Mouse (Mus musculus) bone marrow macrophage, adult 2 months (primary cell): Measurements from ENCODE around the gene Katnal1. TPM values are rescaled to one million over a fixed set of nuclear protein-coding genes. Genes with fewer than 3 reads are reported as not detected.

Source experiments
- H3K27ac ChIP-seq: 2 replicates; pipeline ENCODE4 v1.5.1; 2012; ENCODE audit warnings: low read depth, low read length; ENCODE audit not compliant: insufficient read depth
- H3K4me1 ChIP-seq: 2 replicates; pipeline ENCODE4 v1.6.1; 2012; ENCODE audit warnings: low read length; ENCODE audit not compliant: control insufficient read depth, insufficient read depth
- H3K4me3 ChIP-seq: 2 replicates; pipeline ENCODE4 v1.5.1; 2012; ENCODE audit warnings: mild to moderate bottlenecking, low read length, moderate library complexity; ENCODE audit not compliant: insufficient read depth
- CTCF ChIP-seq: IDR thresholded peaks from 2 replicates; pipeline ENCODE4 v1.5.1; 2012; ENCODE audit warnings: low read depth, mild to moderate bottlenecking, low read length, moderate library complexity
- POLR2A ChIP-seq: IDR thresholded peaks from 2 replicates; pipeline ENCODE4 v1.6.1; 2012; ENCODE audit warnings: mild to moderate bottlenecking, low read depth, low read length, borderline replicate concordance
- polyA plus RNA-seq: library from polyadenylated mRNA; stranded (reverse); fragments of >200 nt; gene quantifications from 2 replicates; pipeline ENCODE4 v1.2.4, GENCODE M21; 2012; ENCODE audit not compliant: missing spikeins, insufficient read depth, insufficient read length

Gene Katnal1
- polyA plus RNA-seq, 1 experiment = 7.1 TPM

GRCm38 (mm10) chr5:148866571-148866970 lies 62.5 kb downstream of the Katnal1 start:
- Histone ChIP-seq H3K4me1 (no peaks in the 10 kb centered on the region), H3K4me3 (no peak overlapping the region), H3K27ac (no peak overlapping the region)
- TF ChIP-seq CTCF (no peak), POLR2A (no peak)

DNA sequence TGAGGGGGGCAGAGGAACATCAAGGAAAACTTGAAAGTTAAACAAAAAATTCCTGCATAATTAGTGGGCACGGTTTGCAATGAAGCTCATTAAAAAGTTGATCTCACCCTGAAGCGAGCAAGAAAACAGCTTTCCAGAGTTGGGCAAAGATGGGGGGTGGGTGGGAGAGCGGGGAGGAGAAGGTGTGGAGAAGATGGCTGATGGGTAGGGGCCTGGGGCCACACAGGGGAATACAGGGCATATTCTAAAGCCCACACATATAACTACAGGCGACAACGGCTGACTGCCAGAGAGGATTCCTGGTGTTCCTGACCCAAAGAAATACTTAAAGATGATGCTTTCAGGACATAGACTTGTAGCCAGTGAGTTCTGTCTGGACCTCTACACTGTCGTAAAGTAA lies 65.7 kb downstream of the Katnal1 start:
- TF ChIP-seq CTCF (no peak), POLR2A (no peak)
- H3K4me3 ChIP-seq = no peak overlapping the region
- H3K27ac ChIP-seq = no peak overlapping the region
- H3K4me1 ChIP-seq = no peaks in the 10 kb centered on the region

GRCm38 (mm10) chr5:148862853-148863252 lies 66.3 kb downstream of the Katnal1 start:
- no peak for TF ChIP-seq POLR2A
- TF ChIP-seq CTCF = no peak
- Histone ChIP-seq H3K4me3 (no peak overlapping the region), H3K27ac (no peak overlapping the region), H3K4me1 (no peaks in the 10 kb centered on the region)

- H3K4me1 ChIP-seq = no peaks in the 10 kb centered on the region
- H3K27ac ChIP-seq = no peak overlapping the region
- no peak overlapping the region for H3K4me3 ChIP-seq
- TF ChIP-seq POLR2A (no peak), CTCF (no peak)
Measured at GRCm38 (mm10) chr5:148862136-148862535, 67.0 kb downstream of the Katnal1 start.

- no peak overlapping the region for H3K4me3 ChIP-seq
- TF ChIP-seq POLR2A (no peak), CTCF (no peak)
Measured at GRCm38 (mm10) chr5:148857522-148857921, 71.6 kb downstream of the Katnal1 start.

GRCm38 (mm10) chr5:148855047-148855446 lies 74.1 kb downstream of the Katnal1 start:
- Histone ChIP-seq H3K4me1 (no peaks in the 10 kb centered on the region), H3K27ac (no peak overlapping the region)
- TF ChIP-seq CTCF = no peak
- no peak for TF ChIP-seq POLR2A

More at GRCm38 (mm10) chr5:148857522-148857921, 71.6 kb downstream of the Katnal1 start:
- no peak overlapping the region for H3K27ac ChIP-seq
- H3K4me1 ChIP-seq = no peaks in the 10 kb centered on the region

GRCm38 (mm10) chr5:148854166-148854565 lies 75.0 kb downstream of the Katnal1 start:
- no peak overlapping the region for H3K4me3 ChIP-seq
- no peaks in the 10 kb centered on the region for H3K4me1 ChIP-seq
- TF ChIP-seq POLR2A (no peak), CTCF (no peak)
- no peak overlapping the region for H3K27ac ChIP-seq

More at GRCm38 (mm10) chr5:148855047-148855446, 74.1 kb downstream of the Katnal1 start:
- no peak overlapping the region for H3K4me3 ChIP-seq

- TF ChIP-seq POLR2A = no peak
- no peak for TF ChIP-seq CTCF
- H3K4me1 ChIP-seq = no peaks in the 10 kb centered on the region
- no peak overlapping the region for H3K27ac ChIP-seq
- H3K4me3 ChIP-seq = no peak overlapping the region
Measured at GRCm38 (mm10) chr5:148849516-148849915, 79.6 kb downstream of the Katnal1 start.

- TF ChIP-seq POLR2A (no peak), CTCF (no peak)
- Histone ChIP-seq H3K4me1 (no peaks in the 10 kb centered on the region), H3K4me3 (no peak overlapping the region), H3K27ac (no peak overlapping the region)
Measured at GRCm38 (mm10) chr5:148847032-148847431, 82.1 kb downstream of the Katnal1 start.

GRCm38 (mm10) chr5:148837069-148837468 lies 92.1 kb downstream of the Katnal1 start:
- Histone ChIP-seq H3K4me1 (no peaks in the 10 kb centered on the region), H3K4me3 (no peak overlapping the region), H3K27ac (no peak overlapping the region)
- TF ChIP-seq POLR2A (no peak), CTCF (no peak)
